Mouse (Mus musculus) forebrain, embryonic 14.5 days (tissue): Measurements from ENCODE around the gene Eif2b4. TPM values are rescaled to one million over a fixed set of nuclear protein-coding genes. Genes with fewer than 3 reads are reported as not detected.
A peak's percentile ranks its signal among the peaks of the same experiment; 100 is the strongest.

ENCODE experiments used
- ATAC-seq: fragments of 200-750 bp; cut with Nextera tagmentation; 2 replicates; pipeline ENCODE4 v1.8.0; 2017; ENCODE audit warnings: mild to moderate bottlenecking, moderate library complexity
- DNase-seq: peaks from one replicate; pipeline ENCODE4 v3.0.0-alpha.2; 2015; ENCODE audit warnings: low spot score
- H3K27ac ChIP-seq: fragments of 300-500 bp; sonication (generic); 2 replicates; pipeline ENCODE4 v1.5.1; 2014; ENCODE audit warnings: low read depth, mild to moderate bottlenecking, control low read depth, low read length, moderate library complexity
- H3K27me3 ChIP-seq: fragments of 300-500 bp; sonication (generic); replicated peaks from 2 replicates; pipeline ENCODE4 v1.6.1; 2014; ENCODE audit warnings: low read length, control low read depth, mixed read lengths; ENCODE audit not compliant: control insufficient read depth, insufficient read depth
- H3K36me3 ChIP-seq: fragments of 300-500 bp; sonication (generic); 2 replicates; pipeline ENCODE4 v1.6.1; 2014; ENCODE audit warnings: low read length, control low read depth; ENCODE audit not compliant: control insufficient read depth, insufficient read depth
- H3K4me1 ChIP-seq: fragments of 300-500 bp; sonication (generic); 2 replicates; pipeline ENCODE4 v1.6.1; 2014; ENCODE audit warnings: antibody characterized with exemption, low read length, control low read depth; ENCODE audit not compliant: control insufficient read depth, insufficient read depth
- H3K4me2 ChIP-seq: fragments of 300-500 bp; sonication (generic); 2 replicates; pipeline ENCODE4 v1.6.1; 2014; ENCODE audit warnings: mild to moderate bottlenecking, control low read depth, low read length
- H3K4me3 ChIP-seq: fragments of 300-500 bp; sonication (generic); 2 replicates; pipeline ENCODE4 v1.5.1; 2014; ENCODE audit warnings: low read depth, low read length, control low read depth
- H3K9ac ChIP-seq: fragments of 300-500 bp; sonication (generic); 2 replicates; pipeline ENCODE4 v1.6.1; 2014; ENCODE audit warnings: mild to moderate bottlenecking, low read length, control low read depth, moderate library complexity
- H3K9me3 ChIP-seq: fragments of 300-500 bp; sonication (generic); replicated peaks from 2 replicates; pipeline ENCODE4 v1.6.1; 2016; ENCODE audit warnings: low read length, control low read depth, mixed read lengths; ENCODE audit not compliant: control insufficient read depth
- WGBS: fragments of 180-500 bp; shearing (Covaris S2); extraction: QIAGEN DNeasy Blood & Tissue Kit; methylation state at CpG from one replicate; pipeline ENCODE4 v1.1.7; 2014; 5-methylcytosine and 5-hydroxymethylcytosine counted together
- polyA plus RNA-seq: library from polyadenylated mRNA; unstranded; fragments of >200 nt; fragmentation: Nextera tagmentation; extraction: Ambion mirVana; gene quantifications from 2 replicates; pipeline ENCODE4 v1.2.1, GENCODE M21; 2014

The Eif2b4 gene
- polyA plus RNA-seq, 1 experiment from 2014 or later = 84.5 TPM

DNA sequence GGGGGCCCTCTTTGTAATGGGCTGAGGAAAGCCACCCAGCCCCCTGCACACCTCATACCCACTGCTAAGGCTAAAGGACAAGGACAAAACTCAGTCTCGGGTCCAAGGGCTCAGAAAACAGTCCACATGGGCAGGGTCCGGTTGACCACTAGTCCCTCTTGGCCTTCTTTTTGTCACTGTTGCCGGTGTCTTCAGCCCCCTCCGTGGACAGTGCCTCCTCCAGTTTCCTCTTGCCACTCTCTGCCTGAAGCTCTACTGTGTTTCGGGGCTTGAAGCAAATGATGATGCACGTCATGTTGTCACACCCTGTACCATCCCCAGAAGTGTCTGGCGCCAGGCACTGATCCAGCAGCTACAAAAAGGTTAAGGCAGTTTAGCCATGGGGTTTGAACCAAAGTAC, 9.7 kb upstream of the Eif2b4 start:
- Histone ChIP-seq H3K27ac (peak overlapping the region; percentile 82; the same call in 1 of the 2 replicates), H3K9ac (peak overlapping the region; percentile 52; the same call in 1 of the 2 replicates), H3K36me3 (peaks cover 83% of the 10 kb centered on the region), H3K4me2 (peak overlapping the region; percentile 70), H3K4me3 (peak overlapping the region; percentile 86; the same call in 1 of the 2 replicates), H3K4me1 (peaks cover 15% of the 10 kb centered on the region), H3K9me3 (0 out of 2 replicates have a peak, but pooled peaks cover 3% of the 10 kb centered on the region), H3K27me3 (no peaks in the 10 kb centered on the region)
- no peak for ATAC-seq
- DNase-seq = no peak
- 85% methylated on average over 7 of the region's 7 CpGs for WGBS

GRCm38 (mm10) chr5:31201742-31202590, 8.7 kb upstream of the Eif2b4 start, which contains the start of gene Zfp513:
Gene Zfp513 (minus strand): TSS chr5:31202303.
- peaks cover 83% of the 10 kb centered on the region for H3K36me3 ChIP-seq
- H3K4me1 ChIP-seq = peaks cover 15% of the 10 kb centered on the region
- H3K4me3 ChIP-seq = peak within 1 kb of the TSS; percentile 86
- H3K9me3 ChIP-seq = 0 out of 2 replicates have a peak, but pooled peaks cover 3% of the 10 kb centered on the region
- H3K27ac ChIP-seq = peak within 1 kb of the TSS; percentile 82
- H3K4me2 ChIP-seq = peak within 1 kb of the TSS; percentile 95
- H3K9ac ChIP-seq = peak within 1 kb of the TSS; percentile 93
- DNase-seq = peak; percentile 99
- peak; percentile 98 for ATAC-seq
- under 1% methylated on average over 53 of the region's 53 CpGs for WGBS
- no peaks in the 10 kb centered on the region for H3K27me3 ChIP-seq

GRCm38 (mm10) chr5:31201042-31201741, 8.0 kb upstream of the Eif2b4 start:
- ATAC-seq (no peak), DNase-seq (peak; percentile 4)
- Histone ChIP-seq H3K4me3 (peak overlapping the region; percentile 86), H3K27ac (peak overlapping the region; percentile 76; the same call in 1 of the 2 replicates), H3K36me3 (peaks cover 83% of the 10 kb centered on the region), H3K9ac (peak overlapping the region; percentile 93), H3K4me2 (peak overlapping the region; percentile 95), H3K27me3 (no peaks in the 10 kb centered on the region), H3K4me1 (peaks cover 15% of the 10 kb centered on the region), H3K9me3 (0 out of 2 replicates have a peak, but pooled peaks cover 3% of the 10 kb centered on the region)
- WGBS = 21% methylated on average over 13 of the region's 13 CpGs

- H3K4me3 ChIP-seq = 0 out of 2 replicates have a peak overlapping the region, but pooled peaks have one; percentile 86
- H3K4me1 ChIP-seq = peaks cover 15% of the 10 kb centered on the region
- H3K9me3 ChIP-seq = 0 out of 2 replicates have a peak, but pooled peaks cover 3% of the 10 kb centered on the region
- H3K9ac ChIP-seq = no peak overlapping the region
- DNase-seq (no peak), ATAC-seq (no peak)
- H3K36me3 ChIP-seq = peaks cover 83% of the 10 kb centered on the region
- no peak overlapping the region for H3K27ac ChIP-seq
- H3K4me2 ChIP-seq = no peak overlapping the region
- H3K27me3 ChIP-seq = no peaks in the 10 kb centered on the region
- 90% methylated on average over 27 of the region's 27 CpGs for WGBS
These were observed 7.1 kb upstream of the Eif2b4 start for GRCm38 (mm10) chr5:31200327-31200768.

GRCm38 (mm10) chr5:31199893-31200292, 6.7 kb upstream of the Eif2b4 start:
- 0 out of 2 replicates have a peak, but pooled peaks cover 3% of the 10 kb centered on the region for H3K9me3 ChIP-seq
- no peak overlapping the region for H3K4me3 ChIP-seq
- peaks cover 15% of the 10 kb centered on the region for H3K4me1 ChIP-seq
- DNase-seq (no peak), ATAC-seq (no peak)
- H3K36me3 ChIP-seq = peaks cover 83% of the 10 kb centered on the region
- 85% methylated on average over 9 of the region's 9 CpGs for WGBS
- no peak overlapping the region for H3K9ac ChIP-seq
- no peak overlapping the region for H3K4me2 ChIP-seq
- H3K27ac ChIP-seq = no peak overlapping the region
- H3K27me3 ChIP-seq = no peaks in the 10 kb centered on the region

- Histone ChIP-seq H3K4me3 (no peak overlapping the region), H3K9me3 (0 out of 2 replicates have a peak, but pooled peaks cover 3% of the 10 kb centered on the region), H3K27ac (no peak overlapping the region), H3K4me1 (peaks cover 15% of the 10 kb centered on the region), H3K36me3 (peaks cover 83% of the 10 kb centered on the region), H3K9ac (no peak overlapping the region), H3K27me3 (no peaks in the 10 kb centered on the region), H3K4me2 (no peak overlapping the region)
- DNase-seq = no peak
- 95% methylated on average over 19 of the region's 19 CpGs for WGBS
- ATAC-seq = no peak
These were observed 6.2 kb upstream of the Eif2b4 start for GRCm38 (mm10) chr5:31199321-31199892.

DNA sequence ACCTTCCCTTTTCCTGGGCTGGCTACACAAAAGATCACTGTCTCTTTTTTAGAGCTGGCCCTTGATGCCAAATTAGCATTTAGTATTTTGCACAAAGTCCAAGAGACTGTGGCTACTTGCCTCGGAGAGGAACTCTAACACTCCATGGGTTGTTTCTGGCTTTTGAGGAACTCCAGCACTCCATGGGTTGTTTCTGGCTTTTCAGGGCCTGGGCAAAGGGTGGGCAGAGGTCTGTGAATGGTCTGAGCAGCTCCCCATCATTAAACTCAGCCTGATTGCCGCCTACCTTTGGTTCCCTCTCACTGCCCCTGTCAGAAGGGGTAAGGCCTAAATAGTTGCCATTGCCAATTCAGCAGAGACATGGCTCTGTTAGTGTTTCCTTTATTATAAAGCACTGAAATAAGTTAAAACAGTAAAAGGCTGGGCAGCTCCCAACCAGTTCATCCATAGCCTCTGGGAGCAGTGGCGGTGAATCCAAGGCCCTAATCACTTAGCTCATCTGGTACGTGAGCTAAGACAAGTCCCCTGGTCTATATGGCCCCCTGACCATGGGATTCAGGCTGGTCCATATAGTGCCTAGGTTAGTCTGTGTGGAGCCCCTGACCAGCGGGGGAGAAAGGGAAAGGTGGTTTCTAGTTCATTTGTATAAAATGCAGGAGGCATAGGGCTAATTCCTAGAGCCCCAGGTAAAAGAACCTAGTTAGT, 5.5 kb upstream of the Eif2b4 start:
- H3K36me3 ChIP-seq = peaks cover 77% of the 10 kb centered on the region
- H3K4me1 ChIP-seq = peaks cover 19% of the 10 kb centered on the region
- 0 out of 2 replicates have a peak, but pooled peaks cover 3% of the 10 kb centered on the region for H3K9me3 ChIP-seq
- no peak overlapping the region for H3K27ac ChIP-seq
- H3K4me3 ChIP-seq = no peak overlapping the region
- no peak overlapping the region for H3K9ac ChIP-seq
- no peaks in the 10 kb centered on the region for H3K27me3 ChIP-seq
- no peak overlapping the region for H3K4me2 ChIP-seq
- no peak for DNase-seq
- 75% methylated on average over 5 of the region's 5 CpGs for WGBS
- ATAC-seq = no peak

GRCm38 (mm10) chr5:31198170-31198569, 4.9 kb upstream of the Eif2b4 start:
- Histone ChIP-seq H3K4me3 (no peak overlapping the region), H3K9me3 (0 out of 2 replicates have a peak, but pooled peaks cover 3% of the 10 kb centered on the region), H3K36me3 (peaks cover 71% of the 10 kb centered on the region), H3K9ac (no peak overlapping the region), H3K4me1 (peaks cover 19% of the 10 kb centered on the region), H3K4me2 (no peak overlapping the region), H3K27ac (no peak overlapping the region), H3K27me3 (no peaks in the 10 kb centered on the region)
- DNase-seq = no peak
- ATAC-seq = no peak
- WGBS = 81% methylated on average over 9 of the region's 9 CpGs
